Mouse (Mus musculus): Measurements from ENCODE around the gene Zfp511. TPM values are rescaled to one million over a fixed set of nuclear protein-coding genes. Genes with fewer than 3 reads are reported as not detected.

The Zfp511 gene
- polyA plus RNA-seq, 1 experiment from 2014 or later: 40.1 TPM

DNA sequence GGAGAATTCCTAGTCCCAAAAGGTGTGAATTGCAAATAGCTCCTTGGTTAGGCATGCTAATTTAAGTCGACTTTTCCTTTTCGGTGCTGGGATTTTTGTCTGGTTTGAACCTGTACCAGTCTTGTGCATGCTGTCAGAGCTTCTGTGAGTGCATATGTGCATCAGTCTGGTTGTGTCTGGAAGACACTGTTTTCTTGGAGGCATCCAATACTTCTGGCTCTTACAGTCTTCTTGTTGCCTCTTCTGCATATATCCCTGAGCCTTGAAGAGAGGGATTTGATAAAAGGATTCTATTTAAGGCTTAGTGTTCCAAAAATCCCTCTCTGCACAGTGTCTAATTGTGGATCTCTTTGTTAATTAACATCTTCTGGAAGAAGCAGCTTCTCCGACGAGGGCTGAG is 17.9 kb downstream of the Zfp511 start:
- no peaks in the 10 kb centered on the region for H3K36me3 ChIP-seq
- H3K9me3 ChIP-seq: no peaks in the 10 kb centered on the region
- no peak for ATAC-seq (ENCODE audit: borderline replicate concordance, extremely low read depth, low FRiP score, low TSS enrichment)
- peaks cover 93% of the 10 kb centered on the region for H3K27me3 ChIP-seq
- no peak overlapping the region for H3K27ac ChIP-seq
- no peak overlapping the region for H3K4me3 ChIP-seq
- 71% methylated on average over 4 of the region's 4 CpGs for WGBS
- no peak overlapping the region for H3K9ac ChIP-seq
- peaks cover 10% of the 10 kb centered on the region for H3K4me1 ChIP-seq
- H3K4me2 ChIP-seq: no peak overlapping the region

DNA sequence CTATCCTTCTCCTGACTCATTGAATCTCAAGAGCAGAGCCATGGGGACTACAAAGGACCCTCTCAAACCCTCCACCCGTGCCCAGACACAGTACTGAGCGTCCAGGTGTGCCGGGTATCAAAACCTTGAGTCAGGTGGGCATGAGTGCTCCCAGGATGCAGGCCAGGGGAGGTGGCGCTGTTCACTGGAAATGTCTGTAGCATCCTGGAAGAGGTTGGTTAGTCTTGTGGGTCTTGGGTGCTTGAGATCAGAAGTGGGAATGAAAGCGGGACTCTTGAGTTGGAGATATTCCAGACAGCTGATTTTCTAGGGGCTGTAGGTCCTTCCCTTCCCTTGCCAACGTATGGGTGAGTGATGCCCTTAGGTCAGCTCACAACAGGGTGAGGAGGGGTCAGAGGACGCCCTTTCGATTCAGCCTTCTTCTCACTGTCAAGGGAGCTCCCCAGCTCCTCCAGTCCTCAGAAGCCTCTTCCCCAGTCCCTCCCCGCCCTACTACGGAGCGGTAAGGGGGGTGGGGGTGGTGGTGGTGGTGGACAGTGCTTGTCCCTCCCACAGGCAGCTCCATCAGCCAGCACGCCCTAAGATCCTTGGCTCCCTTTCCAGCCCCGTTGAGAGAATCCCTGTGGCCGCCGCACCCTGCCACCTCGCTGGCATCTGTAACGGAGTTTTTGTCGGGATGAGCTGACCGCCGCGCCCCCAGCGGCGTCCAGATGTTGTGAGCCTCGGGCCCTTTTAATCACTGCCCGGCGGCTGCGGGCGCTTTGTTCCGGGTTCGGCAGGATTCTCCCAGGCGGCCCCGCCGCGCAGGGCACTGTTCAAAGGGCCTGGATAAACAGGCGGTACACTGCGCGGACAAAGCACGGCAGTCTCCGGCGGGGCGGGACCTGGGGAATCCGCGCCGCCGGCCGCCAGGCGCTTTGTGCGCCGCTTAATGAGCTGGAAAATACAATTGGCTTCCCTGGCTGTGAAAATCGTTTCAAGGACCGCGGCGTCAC is 21.5 kb downstream of the Zfp511 start:
- Histone ChIP-seq H3K9ac (0 out of 2 replicates have a peak overlapping the region, but pooled peaks have one; percentile 4), H3K27ac (no peak overlapping the region), H3K9me3 (no peaks in the 10 kb centered on the region), H3K4me2 (peak overlapping the region; percentile 73), H3K36me3 (no peaks in the 10 kb centered on the region), H3K27me3 (peaks cover 93% of the 10 kb centered on the region), H3K4me3 (peak overlapping the region; percentile 41), H3K4me1 (peaks cover 12% of the 10 kb centered on the region)
- WGBS: 3% methylated on average over 53 of the region's 53 CpGs
- ATAC-seq (ENCODE audit: borderline replicate concordance, extremely low read depth, low FRiP score, low TSS enrichment): peak; percentile 40; the same call in 1 of the 2 replicates

- Histone ChIP-seq H3K9me3 (no peaks in the 10 kb centered on the region), H3K4me1 (peaks cover 12% of the 10 kb centered on the region), H3K4me2 (peak overlapping the region; percentile 73), H3K27ac (no peak overlapping the region), H3K27me3 (peaks cover 92% of the 10 kb centered on the region), H3K9ac (0 out of 2 replicates have a peak overlapping the region, but pooled peaks have one; percentile 4), H3K36me3 (no peaks in the 10 kb centered on the region), H3K4me3 (peak overlapping the region; percentile 41)
- WGBS: 25% methylated on average over 7 of the region's 7 CpGs
- ATAC-seq (ENCODE audit: borderline replicate concordance, extremely low read depth, low FRiP score, low TSS enrichment): no peak
Measured at GRCm38 (mm10) chr7:140058528-140058927, 22.3 kb downstream of the Zfp511 start.

DNA sequence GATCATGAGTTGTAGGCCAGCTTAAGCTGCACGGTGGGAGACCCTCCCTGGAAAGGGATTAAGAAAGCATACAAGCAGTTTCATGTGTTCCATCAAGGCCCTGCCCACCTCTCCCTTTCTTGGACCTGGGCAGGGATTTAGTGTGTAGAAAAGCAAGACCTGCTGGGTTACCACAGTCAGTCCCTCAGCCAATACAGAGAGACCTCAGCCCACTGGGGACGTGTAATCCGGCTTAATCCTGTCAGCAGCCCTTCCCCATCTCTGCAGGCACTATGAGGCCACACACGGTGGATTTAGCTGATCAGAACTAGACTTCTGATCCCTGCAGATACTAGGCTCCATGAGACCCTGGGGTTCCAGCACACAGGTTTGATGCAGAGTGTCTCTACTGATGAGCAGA is 23.4 kb downstream of the Zfp511 start:
- no peaks in the 10 kb centered on the region for H3K9me3 ChIP-seq
- peaks cover 96% of the 10 kb centered on the region for H3K27me3 ChIP-seq

DNA sequence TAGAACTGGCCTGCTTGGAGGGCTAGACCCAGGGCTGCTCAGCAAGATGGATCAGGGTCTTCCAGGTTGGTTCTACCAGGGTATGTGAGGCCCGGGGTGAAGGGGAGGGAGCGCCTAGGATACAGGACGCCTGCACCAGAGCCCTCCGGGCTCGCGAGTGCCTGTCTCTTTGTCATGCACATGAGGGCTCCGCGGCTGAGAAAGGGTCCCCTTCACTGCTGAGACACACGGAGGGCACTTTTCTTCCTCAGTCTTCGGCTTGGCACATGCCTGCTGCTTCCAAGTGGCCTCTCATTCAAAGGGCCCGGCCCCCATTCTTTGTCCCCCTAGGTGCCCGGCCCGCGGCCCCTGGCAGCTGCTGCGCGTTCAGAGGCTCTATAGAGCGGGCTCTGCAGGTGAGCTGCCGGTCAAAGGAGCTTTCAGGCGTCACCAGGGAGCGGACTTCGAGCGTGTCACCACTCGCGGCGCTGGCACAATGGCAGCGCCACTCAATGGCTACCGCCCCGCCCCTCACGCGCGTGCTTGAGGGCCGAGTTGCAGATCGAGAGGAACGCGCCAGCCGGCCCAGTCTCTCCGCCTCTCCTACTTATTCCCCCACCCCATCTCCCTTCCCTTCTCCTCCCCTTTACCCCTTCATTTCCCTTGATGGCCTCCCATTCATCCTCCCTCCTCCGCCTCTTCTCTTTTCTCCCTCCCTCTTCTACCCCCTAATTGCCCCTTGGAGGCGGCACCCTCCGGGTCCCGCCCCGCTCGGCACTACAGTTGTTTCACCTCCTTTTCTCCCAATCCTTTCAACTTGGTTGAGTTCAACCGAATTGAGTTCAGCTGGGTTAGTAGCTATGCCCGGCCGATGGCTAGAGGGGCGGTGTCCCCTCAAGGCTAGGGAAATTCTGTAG is 25.0 kb downstream of the Zfp511 start:
- under 1% methylated on average over 47 of the region's 47 CpGs for WGBS
- H3K27me3 ChIP-seq: peaks cover 97% of the 10 kb centered on the region
- H3K4me1 ChIP-seq: peaks cover 12% of the 10 kb centered on the region
- H3K9me3 ChIP-seq: no peaks in the 10 kb centered on the region
- no peak overlapping the region for H3K27ac ChIP-seq
- no peaks in the 10 kb centered on the region for H3K36me3 ChIP-seq
- 0 out of 2 replicates have a peak, but pooled peaks have one; percentile 12 for ATAC-seq (ENCODE audit: borderline replicate concordance, extremely low read depth, low FRiP score, low TSS enrichment)
- H3K4me3 ChIP-seq: peak overlapping the region; percentile 36
- peak overlapping the region; percentile 62 for H3K4me2 ChIP-seq
- no peak overlapping the region for H3K9ac ChIP-seq

More for the DNA sequence above, 23.4 kb downstream of the Zfp511 start:
- Histone ChIP-seq H3K4me1 (peaks cover 12% of the 10 kb centered on the region), H3K4me2 (no peak overlapping the region), H3K27ac (no peak overlapping the region), H3K4me3 (no peak overlapping the region), H3K9ac (no peak overlapping the region), H3K36me3 (no peaks in the 10 kb centered on the region)
- ATAC-seq (ENCODE audit: borderline replicate concordance, extremely low read depth, low FRiP score, low TSS enrichment): no peak
- WGBS: 36% methylated on average over 4 of the region's 4 CpGs

GRCm38 (mm10) chr7:140061832-140062130 is 25.6 kb downstream of the Zfp511 start:
- ATAC-seq (ENCODE audit: borderline replicate concordance, extremely low read depth, low FRiP score, low TSS enrichment): no peak; the same call in 1 of the 2 replicates
- H3K9me3 ChIP-seq: no peaks in the 10 kb centered on the region
- no peak overlapping the region for H3K27ac ChIP-seq
- H3K4me2 ChIP-seq: peak overlapping the region; percentile 62
- H3K27me3 ChIP-seq: peaks cover 91% of the 10 kb centered on the region
- no peaks in the 10 kb centered on the region for H3K36me3 ChIP-seq
- peaks cover 12% of the 10 kb centered on the region for H3K4me1 ChIP-seq
- 4% methylated on average over 6 of the region's 6 CpGs for WGBS
- H3K4me3 ChIP-seq: no peak overlapping the region
- H3K9ac ChIP-seq: no peak overlapping the region

- 19% methylated on average over 11 of the region's 11 CpGs for WGBS
- Histone ChIP-seq H3K9me3 (no peaks in the 10 kb centered on the region), H3K4me1 (peaks cover 12% of the 10 kb centered on the region), H3K9ac (no peak overlapping the region), H3K27me3 (peaks cover 86% of the 10 kb centered on the region), H3K4me3 (no peak overlapping the region), H3K27ac (no peak overlapping the region), H3K4me2 (no peak overlapping the region), H3K36me3 (no peaks in the 10 kb centered on the region)
- no peak for ATAC-seq (ENCODE audit: borderline replicate concordance, extremely low read depth, low FRiP score, low TSS enrichment)
Measured at GRCm38 (mm10) chr7:140062307-140062706, 26.1 kb downstream of the Zfp511 start.

DNA sequence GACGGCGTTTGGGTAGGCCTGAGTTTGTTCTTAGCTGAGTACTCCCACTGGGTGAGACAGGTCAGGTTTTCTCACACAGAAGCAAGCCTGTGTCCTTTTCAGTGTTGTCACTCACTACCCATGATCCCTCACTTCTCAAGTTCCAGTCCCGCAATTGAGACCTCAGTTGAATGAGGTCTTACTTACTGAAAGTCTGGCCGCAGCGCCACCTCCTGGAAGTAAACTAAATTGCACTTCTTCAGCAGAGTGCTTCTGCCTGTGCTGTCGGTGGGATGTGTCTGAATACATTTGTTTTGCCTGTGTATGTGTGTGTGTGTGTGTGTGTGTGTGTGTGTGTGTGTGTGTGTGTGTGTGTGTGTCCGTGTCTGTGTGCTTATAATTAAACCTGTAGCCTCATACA is 26.9 kb downstream of the Zfp511 start:
- 18% methylated on average over 7 of the region's 7 CpGs for WGBS
- Histone ChIP-seq H3K4me2 (no peak overlapping the region), H3K9ac (no peak overlapping the region), H3K9me3 (no peaks in the 10 kb centered on the region), H3K27me3 (peaks cover 78% of the 10 kb centered on the region), H3K4me3 (no peak overlapping the region), H3K36me3 (no peaks in the 10 kb centered on the region), H3K27ac (no peak overlapping the region), H3K4me1 (peaks cover 12% of the 10 kb centered on the region)
- no peak for ATAC-seq (ENCODE audit: borderline replicate concordance, extremely low read depth, low FRiP score, low TSS enrichment)

DNA sequence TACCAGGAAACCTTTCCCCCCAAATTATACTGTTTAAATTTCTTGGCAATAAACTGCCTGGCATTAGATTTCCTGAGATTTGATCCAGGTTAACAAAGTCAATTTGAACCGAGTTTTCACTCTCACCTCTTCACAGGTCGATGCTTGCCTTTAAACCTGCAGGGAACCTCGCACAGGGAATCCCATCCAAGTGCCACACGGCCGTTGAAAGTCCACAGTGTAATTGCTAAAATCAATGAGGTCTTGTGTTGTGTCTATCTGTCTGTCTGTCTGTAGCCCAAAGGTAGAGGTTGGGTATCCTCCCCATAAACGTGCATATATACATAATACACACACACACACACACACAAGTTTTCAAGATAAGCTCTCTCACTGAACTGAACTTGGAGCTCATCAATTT is 31.2 kb downstream of the Zfp511 start:
- Histone ChIP-seq H3K36me3 (no peaks in the 10 kb centered on the region), H3K4me1 (no peaks in the 10 kb centered on the region), H3K9ac (no peak overlapping the region), H3K9me3 (no peaks in the 10 kb centered on the region), H3K4me2 (no peak overlapping the region), H3K27me3 (peaks cover 44% of the 10 kb centered on the region), H3K4me3 (no peak overlapping the region), H3K27ac (no peak overlapping the region)
- 62% methylated on average over 6 of the region's 6 CpGs for WGBS
- ATAC-seq (ENCODE audit: borderline replicate concordance, extremely low read depth, low FRiP score, low TSS enrichment): no peak

DNA sequence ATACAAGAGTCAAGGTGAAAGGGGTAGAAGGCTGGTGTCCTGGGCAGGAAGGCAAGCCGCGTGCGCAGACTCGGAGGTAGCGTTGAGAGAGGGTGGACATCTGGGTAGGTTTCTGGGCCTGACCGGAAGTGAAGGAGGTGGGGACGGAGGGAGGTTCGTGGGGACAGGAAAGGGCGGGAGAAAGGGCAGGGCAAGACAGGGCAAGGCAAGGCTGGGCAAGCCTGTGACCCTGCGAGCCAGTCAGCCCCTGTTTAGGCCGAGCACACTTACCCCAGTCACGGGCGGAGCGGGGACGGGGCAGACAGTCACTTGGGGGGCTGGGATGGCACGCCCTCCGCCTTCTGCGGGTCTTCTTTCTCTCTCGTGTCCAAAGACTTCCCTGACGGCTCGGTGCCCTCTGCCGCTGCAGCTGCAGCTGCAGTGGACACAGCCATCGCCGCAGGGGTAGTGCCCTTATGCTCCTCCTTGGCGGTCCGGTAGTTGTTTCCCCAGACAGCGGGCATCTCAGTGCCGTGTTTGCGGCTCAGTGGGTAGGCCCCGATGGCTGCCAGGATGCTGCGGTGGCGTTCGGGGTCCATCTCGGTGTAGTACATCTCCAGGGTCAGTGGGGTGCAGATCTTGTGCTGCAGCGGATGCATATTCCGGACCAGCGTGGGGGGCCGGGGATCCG is 34.0 kb downstream of the Zfp511 start:
- H3K27me3 ChIP-seq: peaks cover 21% of the 10 kb centered on the region
- no peaks in the 10 kb centered on the region for H3K4me1 ChIP-seq
- H3K27ac ChIP-seq: no peak overlapping the region
- H3K36me3 ChIP-seq: no peaks in the 10 kb centered on the region
- peak; percentile 51; the same call in 1 of the 2 replicates for ATAC-seq (ENCODE audit: borderline replicate concordance, extremely low read depth, low FRiP score, low TSS enrichment)
- peak overlapping the region; percentile 32 for H3K4me3 ChIP-seq
- WGBS: 26% methylated on average over 38 of the region's 39 CpGs
- no peaks in the 10 kb centered on the region for H3K9me3 ChIP-seq
- H3K4me2 ChIP-seq: peak overlapping the region; percentile 55
- H3K9ac ChIP-seq: 0 out of 2 replicates have a peak overlapping the region, but pooled peaks have one; percentile 10

- no peaks in the 10 kb centered on the region for H3K36me3 ChIP-seq
- no peaks in the 10 kb centered on the region for H3K9me3 ChIP-seq
- no peak overlapping the region for H3K9ac ChIP-seq
- WGBS: 70% methylated on average over 6 of the region's 6 CpGs
- no peak overlapping the region for H3K4me2 ChIP-seq
- H3K4me1 ChIP-seq: no peaks in the 10 kb centered on the region
- H3K4me3 ChIP-seq: no peak overlapping the region
- no peak overlapping the region for H3K27ac ChIP-seq
- ATAC-seq (ENCODE audit: borderline replicate concordance, extremely low read depth, low FRiP score, low TSS enrichment): no peak
- H3K27me3 ChIP-seq: peaks cover 42% of the 10 kb centered on the region
Measured at GRCm38 (mm10) chr7:140077698-140078097, 41.5 kb downstream of the Zfp511 start.
